Mouse (Mus musculus) liver, embryonic 16.5 days (tissue): Measurements from ENCODE around the gene Myo9a. TPM values are rescaled to one million over a fixed set of nuclear protein-coding genes. Genes with fewer than 3 reads are reported as not detected.

Source experiments
- ATAC-seq: fragments of 200-750 bp; cut with Nextera tagmentation; 2 replicates; pipeline ENCODE4 v1.8.0; 2017; ENCODE audit warnings: low read depth, mild to moderate bottlenecking, moderate number of reproducible peaks, moderate library complexity
- H3K27ac ChIP-seq: fragments of 300-500 bp; sonication (generic); 2 replicates; pipeline ENCODE4 v1.5.1; 2014; ENCODE audit warnings: mild to moderate bottlenecking, low read length
- H3K27me3 ChIP-seq: fragments of 300-500 bp; sonication (generic); 2 replicates; pipeline ENCODE4 v1.6.1; 2014; ENCODE audit warnings: low read depth, low read length, mixed read lengths; ENCODE audit not compliant: control insufficient read depth, insufficient read depth
- H3K36me3 ChIP-seq: fragments of 300-500 bp; sonication (generic); 2 replicates; pipeline ENCODE4 v1.6.1; 2014; ENCODE audit warnings: mild to moderate bottlenecking; ENCODE audit not compliant: control insufficient read depth, insufficient read depth
- H3K4me1 ChIP-seq: fragments of 300-500 bp; sonication (generic); 2 replicates; pipeline ENCODE4 v1.6.1; 2014; ENCODE audit warnings: low read depth, low read length, mixed read lengths; ENCODE audit not compliant: control insufficient read depth
- H3K4me2 ChIP-seq: fragments of 300-500 bp; sonication (generic); 2 replicates; pipeline ENCODE4 v1.6.1; 2014; ENCODE audit warnings: low read depth, low read length, mixed read lengths
- H3K4me3 ChIP-seq: fragments of 300-500 bp; sonication (generic); 2 replicates; pipeline ENCODE4 v1.5.1; 2014; ENCODE audit warnings: low read depth, mild to moderate bottlenecking, low read length
- H3K9ac ChIP-seq: fragments of 300-500 bp; sonication (generic); 2 replicates; pipeline ENCODE4 v1.6.1; 2014; ENCODE audit warnings: low read depth, low read length
- H3K9me3 ChIP-seq: fragments of 300-500 bp; sonication (generic); replicated peaks from 2 replicates; pipeline ENCODE4 v1.6.1; 2016; ENCODE audit warnings: low read length; ENCODE audit not compliant: control insufficient read depth
- WGBS: fragments of 180-500 bp; shearing (Covaris S2); extraction: QIAGEN DNeasy Blood & Tissue Kit; methylation state at CpG from one replicate; pipeline ENCODE4 v1.1.7; 2014; ENCODE audit not compliant: insufficient replicate concordance; 5-methylcytosine and 5-hydroxymethylcytosine counted together
- polyA plus RNA-seq: library from polyadenylated mRNA; unstranded; fragments of >200 nt; fragmentation: Nextera tagmentation; extraction: Ambion mirVana; gene quantifications from 2 replicates; pipeline ENCODE4 v1.2.1, GENCODE M21; 2015

The Myo9a gene
- polyA plus RNA-seq, 1 experiment from 2014 or later, result 3.1 TPM

DNA sequence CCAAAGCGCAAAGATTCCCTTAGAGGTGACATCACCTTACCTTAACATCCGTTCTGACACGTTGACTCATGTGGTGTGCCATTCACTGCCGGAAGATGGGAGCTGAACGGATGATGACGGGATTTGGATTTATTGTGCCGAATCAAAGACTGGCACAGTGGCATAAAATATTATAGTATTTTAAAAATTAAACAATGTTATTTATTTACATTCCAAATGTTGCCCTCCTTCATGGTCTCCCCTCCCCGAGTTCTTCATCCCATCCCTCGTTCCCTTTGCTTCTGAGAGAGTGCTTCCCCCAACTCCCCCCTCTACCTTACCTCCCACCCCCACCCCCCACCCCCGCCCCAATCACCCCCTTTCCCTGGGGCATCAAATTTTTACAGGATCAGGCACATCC is 209.9 kb downstream of the Myo9a start, which contains the start of gene Nr2e3:
Nr2e3 (minus strand) TSS at position 101 of the 400 bp plus-strand sequence.
- H3K4me1 ChIP-seq, result no peaks in the 10 kb centered on the region
- no peaks in the 10 kb centered on the region for H3K27me3 ChIP-seq
- no peak within 1 kb of the TSS for H3K4me2 ChIP-seq
- WGBS, result 75% methylated on average over 10 of the region's 10 CpGs
- no peak within 1 kb of the TSS for H3K9ac ChIP-seq
- no peak for ATAC-seq
- H3K27ac ChIP-seq, result no peak within 1 kb of the TSS
- H3K36me3 ChIP-seq, result no peaks in the 10 kb centered on the region
- no peak within 1 kb of the TSS for H3K4me3 ChIP-seq
- H3K9me3 ChIP-seq, result no peaks in the 10 kb centered on the region

DNA sequence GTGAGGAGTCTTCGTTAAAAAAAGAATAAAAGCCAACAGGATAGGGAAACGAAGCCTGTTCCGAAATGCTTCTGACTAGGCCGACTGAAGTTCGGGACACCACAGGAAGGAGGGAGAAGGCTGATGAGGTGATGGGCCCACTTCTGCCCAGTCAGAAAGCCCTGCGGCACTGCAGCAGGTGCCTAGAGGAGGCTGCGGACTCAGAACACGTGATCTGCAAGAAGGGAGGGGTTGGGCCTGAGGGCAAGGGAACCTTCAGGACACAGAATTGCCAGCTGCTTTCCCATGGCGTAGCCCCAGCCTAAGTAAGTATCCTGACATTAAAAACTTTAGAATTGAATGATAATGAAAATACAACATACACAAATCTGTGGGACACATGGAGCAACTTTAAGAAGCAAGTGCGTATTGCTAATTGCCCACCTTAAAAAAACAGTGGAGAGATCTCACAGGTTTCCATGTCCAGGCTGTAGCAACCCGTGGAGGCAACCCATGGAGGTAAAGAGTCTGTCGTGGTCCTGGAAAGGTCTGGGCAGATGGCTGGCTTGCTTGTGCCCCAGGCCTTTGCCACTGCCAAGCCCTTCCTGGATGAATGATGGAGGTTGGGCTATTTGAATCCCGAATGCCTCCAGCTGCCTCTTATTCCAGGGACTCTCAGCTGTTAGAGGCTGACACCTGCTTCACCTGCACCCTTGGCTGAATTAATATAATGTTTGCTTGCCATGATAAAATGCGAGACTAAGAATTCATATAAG is 210.7 kb downstream of the Myo9a start:
- no peaks in the 10 kb centered on the region for H3K4me1 ChIP-seq
- no peak overlapping the region for H3K4me2 ChIP-seq
- no peak for ATAC-seq
- WGBS, result 62% methylated on average over 14 of the region's 14 CpGs
- no peak overlapping the region for H3K4me3 ChIP-seq
- H3K27me3 ChIP-seq, result no peaks in the 10 kb centered on the region
- no peaks in the 10 kb centered on the region for H3K9me3 ChIP-seq
- H3K27ac ChIP-seq, result no peak overlapping the region
- no peak overlapping the region for H3K9ac ChIP-seq
- no peaks in the 10 kb centered on the region for H3K36me3 ChIP-seq

DNA sequence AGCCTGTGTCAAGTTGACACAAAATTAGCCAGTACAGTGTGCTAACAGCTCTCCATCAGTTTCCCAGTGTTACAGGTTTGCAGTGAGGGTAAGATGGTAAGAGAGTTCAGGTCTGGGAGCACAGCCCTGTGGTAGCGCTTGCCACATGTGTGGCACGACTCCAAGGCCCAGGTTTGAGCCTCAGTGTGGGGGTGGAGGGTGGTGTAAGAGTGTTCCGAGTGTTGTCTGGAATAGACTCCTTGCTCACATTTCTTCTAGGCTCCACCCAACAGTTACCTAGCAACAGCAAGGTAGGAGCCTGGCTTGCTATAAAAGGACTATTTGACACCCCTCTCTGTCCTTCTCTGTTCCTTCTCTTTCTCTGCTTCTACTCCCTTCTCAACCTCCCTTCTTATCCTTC is 213.7 kb downstream of the Myo9a start:
- Histone ChIP-seq H3K9me3 (no peaks in the 10 kb centered on the region), H3K4me1 (no peaks in the 10 kb centered on the region), H3K4me2 (no peak overlapping the region), H3K27me3 (no peaks in the 10 kb centered on the region), H3K27ac (no peak overlapping the region), H3K36me3 (no peaks in the 10 kb centered on the region), H3K4me3 (no peak overlapping the region), H3K9ac (no peak overlapping the region)
- no peak for ATAC-seq
- 57% methylated on average over 3 of the region's 3 CpGs for WGBS

DNA sequence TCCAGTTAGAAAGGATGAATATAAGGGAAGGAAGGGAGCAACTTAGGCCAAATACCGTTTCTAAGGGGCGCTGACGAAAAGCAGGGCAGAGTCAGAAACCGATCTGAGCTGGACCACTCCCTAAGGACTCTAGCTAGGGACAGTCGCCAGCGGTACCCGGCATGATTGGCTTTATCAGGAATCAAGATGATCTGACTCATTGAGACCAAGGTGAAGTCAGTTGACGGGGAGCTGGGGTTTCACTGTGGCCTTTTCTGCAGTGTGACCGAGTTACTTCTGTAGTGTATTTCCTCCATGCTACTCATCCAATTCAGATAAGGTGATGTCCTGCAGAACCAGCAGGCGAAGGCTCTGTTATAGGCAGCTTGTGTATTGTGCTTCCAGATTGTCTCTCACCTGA is 214.3 kb downstream of the Myo9a start:
- no peak for ATAC-seq

DNA sequence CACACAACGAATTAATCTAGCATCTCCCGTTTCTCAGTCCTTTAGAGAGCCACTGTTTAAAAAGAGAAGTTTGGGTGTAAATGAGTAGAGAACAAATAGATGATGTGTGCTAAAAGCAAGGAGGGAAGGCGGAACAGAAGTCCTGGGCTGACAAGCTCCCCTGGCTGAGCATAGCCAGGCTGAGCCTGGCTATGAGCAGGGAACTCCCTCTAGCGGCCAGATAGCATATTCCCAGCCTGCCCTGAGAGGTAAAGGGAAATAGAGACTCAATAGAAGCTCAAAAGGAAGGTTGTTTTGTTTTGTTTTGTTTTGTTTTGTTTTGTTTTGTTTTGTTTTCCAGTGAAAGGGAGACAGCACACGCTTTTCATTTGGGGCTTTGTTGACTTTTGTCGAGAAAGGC is 218.7 kb downstream of the Myo9a start:
- no peaks in the 10 kb centered on the region for H3K27me3 ChIP-seq
- ATAC-seq, result no peak
- H3K9ac ChIP-seq, result no peak overlapping the region
- no peaks in the 10 kb centered on the region for H3K9me3 ChIP-seq
- H3K36me3 ChIP-seq, result no peaks in the 10 kb centered on the region
- no peak overlapping the region for H3K27ac ChIP-seq
- no peak overlapping the region for H3K4me2 ChIP-seq
- 22% methylated on average over 6 of the region's 6 CpGs for WGBS
- H3K4me3 ChIP-seq, result no peak overlapping the region
- no peaks in the 10 kb centered on the region for H3K4me1 ChIP-seq

More for the DNA sequence above, 214.3 kb downstream of the Myo9a start:
- Histone ChIP-seq H3K27ac (no peak overlapping the region), H3K4me2 (no peak overlapping the region), H3K27me3 (no peaks in the 10 kb centered on the region), H3K9me3 (no peaks in the 10 kb centered on the region), H3K4me1 (no peaks in the 10 kb centered on the region), H3K36me3 (no peaks in the 10 kb centered on the region), H3K4me3 (no peak overlapping the region), H3K9ac (no peak overlapping the region)
- WGBS, result 58% methylated on average over 10 of the region's 10 CpGs

DNA sequence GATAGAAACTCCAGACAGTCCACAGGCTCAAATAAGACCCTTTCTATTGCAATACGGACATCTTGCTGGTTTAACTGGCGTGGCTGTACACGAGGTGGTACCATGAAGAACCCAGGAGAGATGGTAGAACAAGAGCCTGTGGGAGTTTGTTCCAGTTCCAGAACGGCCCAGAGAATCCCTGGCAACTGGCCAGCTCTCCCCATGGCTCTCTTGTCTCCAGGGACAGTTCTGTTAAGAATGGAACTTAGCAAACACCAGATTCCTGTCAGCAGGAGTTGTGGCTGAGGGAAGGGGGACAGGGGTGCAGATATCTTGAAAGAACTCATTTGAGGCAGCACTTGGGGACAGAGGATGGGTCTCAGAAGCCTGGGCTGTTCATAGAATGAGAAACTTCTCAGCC is 220.6 kb downstream of the Myo9a start:
- no peak overlapping the region for H3K9ac ChIP-seq
- H3K4me3 ChIP-seq, result no peak overlapping the region
- no peaks in the 10 kb centered on the region for H3K27me3 ChIP-seq
- H3K36me3 ChIP-seq, result no peaks in the 10 kb centered on the region
- WGBS, result 39% methylated on average over 4 of the region's 4 CpGs
- no peak for ATAC-seq
- H3K4me2 ChIP-seq, result no peak overlapping the region
- no peaks in the 10 kb centered on the region for H3K9me3 ChIP-seq
- H3K4me1 ChIP-seq, result no peaks in the 10 kb centered on the region
- no peak overlapping the region for H3K27ac ChIP-seq

Other genes starting within 250 kb of the Myo9a start
- 35.4 and 38.7 TPM in 2 replicates for gene Hexa, start 211.4 kb upstream of the Myo9a start, polyA plus RNA-seq
- not detected in 2 replicates for gene Tmem202, start 211.0 kb upstream of the Myo9a start, polyA plus RNA-seq
- 0.05 TPM in 1 of 2 replicates, not detected in the other for gene Celf6, start 173.0 kb upstream of the Myo9a start, polyA plus RNA-seq
- gene Parp6, start 133.6 kb upstream of the Myo9a start, polyA plus RNA-seq, result 3.5 and 4.3 TPM in 2 replicates
- 152 and 158 TPM in 2 replicates for gene Pkm, start 94.5 kb upstream of the Myo9a start, polyA plus RNA-seq
- 0.25 and 0.27 TPM in 2 replicates for gene Gramd2, start 70.8 kb upstream of the Myo9a start, polyA plus RNA-seq
- gene Senp8, start 186 bp upstream of the Myo9a start, polyA plus RNA-seq, result 3.2 and 3.6 TPM in 2 replicates
- 0.22 TPM in 1 of 2 replicates, not detected in the other for gene Nr2e3, start 209.8 kb downstream of the Myo9a start, polyA plus RNA-seq